Mouse (Mus musculus): ENCODE data around the gene Bcas3. TPM values are rescaled to one million over a fixed set of nuclear protein-coding genes. Genes with fewer than 3 reads are reported as not detected.

Gene Bcas3
- polyA plus RNA-seq, 1 experiment from 2014 or later, result 20.5 TPM

GRCm38 (mm10) chr11:85555721-85556120 lies 202.8 kb downstream of the Bcas3 start:
- Histone ChIP-seq H3K4me3 (ENCODE audit: low read length) (no peak overlapping the region), H3K4me2 (ENCODE audit: low read depth, low read length) (no peak overlapping the region), H3K27me3 (ENCODE audit: control insufficient read depth, insufficient read depth, low read length) (no peaks in the 10 kb centered on the region), H3K27ac (ENCODE audit: low read length) (no peak overlapping the region), H3K36me3 (ENCODE audit: control insufficient read depth, insufficient read depth) (no peaks in the 10 kb centered on the region), H3K9me3 (replicated peaks; ENCODE audit: control insufficient read depth, low read length) (no peaks in the 10 kb centered on the region), H3K4me1 (ENCODE audit: control insufficient read depth, insufficient read depth, low read length) (peaks cover 2% of the 10 kb centered on the region; the same call in 1 of the 2 replicates), H3K9ac (ENCODE audit: low read length) (no peak overlapping the region)
- no peak for ATAC-seq (replicated peaks; ENCODE audit: extremely low read depth, insufficient read depth, low FRiP score)
- 77% methylated on average over 2 of the region's 2 CpGs for WGBS

- Histone ChIP-seq H3K4me1 (ENCODE audit: control insufficient read depth, insufficient read depth, low read length) (no peaks in the 10 kb centered on the region), H3K36me3 (ENCODE audit: control insufficient read depth, insufficient read depth) (no peaks in the 10 kb centered on the region), H3K27ac (ENCODE audit: low read length) (no peak overlapping the region), H3K27me3 (ENCODE audit: control insufficient read depth, insufficient read depth, low read length) (no peaks in the 10 kb centered on the region), H3K4me2 (ENCODE audit: low read depth, low read length) (no peak overlapping the region), H3K9ac (ENCODE audit: low read length) (no peak overlapping the region), H3K9me3 (replicated peaks; ENCODE audit: control insufficient read depth, low read length) (no peaks in the 10 kb centered on the region), H3K4me3 (ENCODE audit: low read length) (no peak overlapping the region)
- no peak for ATAC-seq (replicated peaks; ENCODE audit: extremely low read depth, insufficient read depth, low FRiP score)
- WGBS, result 51% methylated on average over 2 of the region's 2 CpGs
These were observed 212.1 kb downstream of the Bcas3 start for GRCm38 (mm10) chr11:85565068-85565467.

DNA sequence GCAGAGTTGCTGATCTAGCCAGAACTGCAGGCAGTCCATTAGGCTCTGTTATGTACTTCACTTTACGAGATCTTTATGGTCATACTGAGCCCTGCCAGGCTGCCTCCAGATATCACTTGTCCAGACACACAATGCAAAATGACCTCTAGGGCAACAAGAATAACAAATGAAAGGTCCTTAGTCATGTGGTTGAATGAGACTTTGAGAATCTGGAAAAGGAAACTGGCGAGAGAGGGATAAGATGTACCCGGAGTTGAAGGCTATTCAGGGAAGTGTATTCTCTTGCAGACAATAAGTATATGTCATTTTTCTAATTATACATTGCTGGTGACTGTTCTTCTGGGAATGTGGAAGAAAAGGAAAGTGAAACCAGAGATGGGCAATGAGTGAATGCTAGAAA lies 218.1 kb downstream of the Bcas3 start:
- no peak overlapping the region for H3K4me3 ChIP-seq (ENCODE audit: low read length)
- H3K9me3 ChIP-seq (replicated peaks; ENCODE audit: control insufficient read depth, low read length), result no peaks in the 10 kb centered on the region
- WGBS, result 21% methylated on average over 3 of the region's 3 CpGs
- peak overlapping the region; percentile 76 for H3K27ac ChIP-seq (ENCODE audit: low read length)
- no peaks in the 10 kb centered on the region for H3K27me3 ChIP-seq (ENCODE audit: control insufficient read depth, insufficient read depth, low read length)
- H3K4me1 ChIP-seq (ENCODE audit: control insufficient read depth, insufficient read depth, low read length), result peaks cover 29% of the 10 kb centered on the region
- ATAC-seq (replicated peaks; ENCODE audit: extremely low read depth, insufficient read depth, low FRiP score), result no peak
- H3K4me2 ChIP-seq (ENCODE audit: low read depth, low read length), result peak overlapping the region; percentile 18; the same call in 1 of the 2 replicates
- no peaks in the 10 kb centered on the region for H3K36me3 ChIP-seq (ENCODE audit: control insufficient read depth, insufficient read depth)
- H3K9ac ChIP-seq (ENCODE audit: low read length), result no peak overlapping the region

DNA sequence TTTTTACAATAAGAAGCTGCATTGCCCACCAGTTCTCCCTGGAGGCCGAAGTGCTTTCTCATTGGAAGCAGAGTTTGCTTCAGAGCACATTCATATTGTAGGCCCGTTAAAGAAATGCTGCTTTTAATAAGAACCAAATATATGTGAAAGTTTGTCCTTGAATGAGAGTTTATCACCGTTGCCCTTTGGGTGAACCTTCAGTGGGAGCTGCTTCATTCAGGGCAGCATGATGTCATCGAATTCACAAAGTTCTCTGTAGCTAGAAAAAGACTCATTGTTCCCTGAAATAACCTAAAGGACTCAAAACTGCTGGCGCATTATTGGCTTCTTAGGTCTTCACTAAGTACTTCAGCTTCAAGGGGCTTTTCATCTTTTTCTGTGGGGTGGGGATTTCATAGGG lies 219.0 kb downstream of the Bcas3 start:
- H3K27ac ChIP-seq (ENCODE audit: low read length), result peak overlapping the region; percentile 76
- H3K9ac ChIP-seq (ENCODE audit: low read length), result no peak overlapping the region
- no peaks in the 10 kb centered on the region for H3K9me3 ChIP-seq (replicated peaks; ENCODE audit: control insufficient read depth, low read length)
- no peaks in the 10 kb centered on the region for H3K36me3 ChIP-seq (ENCODE audit: control insufficient read depth, insufficient read depth)
- no peaks in the 10 kb centered on the region for H3K27me3 ChIP-seq (ENCODE audit: control insufficient read depth, insufficient read depth, low read length)
- 18% methylated on average over 5 of the region's 5 CpGs for WGBS
- peaks cover 29% of the 10 kb centered on the region for H3K4me1 ChIP-seq (ENCODE audit: control insufficient read depth, insufficient read depth, low read length)
- H3K4me2 ChIP-seq (ENCODE audit: low read depth, low read length), result no peak overlapping the region
- ATAC-seq (replicated peaks; ENCODE audit: extremely low read depth, insufficient read depth, low FRiP score), result peak; percentile 52; the same call in 1 of the 2 replicates
- H3K4me3 ChIP-seq (ENCODE audit: low read length), result no peak overlapping the region

DNA sequence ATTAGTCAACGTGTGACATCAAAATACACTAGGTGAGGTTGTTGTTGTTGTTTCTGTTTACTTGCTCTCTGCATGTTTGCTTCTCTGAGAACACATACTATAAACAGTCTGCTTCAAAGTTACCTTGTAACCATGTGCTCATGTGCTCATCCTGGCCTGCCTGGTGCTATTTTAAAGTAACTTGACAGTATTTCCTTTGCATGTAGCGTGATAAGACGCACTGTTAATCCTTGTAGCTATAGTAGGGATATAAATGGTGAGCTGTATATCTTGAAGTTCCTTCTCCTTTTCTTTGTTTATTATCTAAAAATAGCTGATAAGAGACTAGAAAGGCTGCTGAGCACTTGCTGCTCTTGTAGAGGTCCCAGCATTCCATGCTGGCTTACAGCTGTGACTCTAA lies 219.6 kb downstream of the Bcas3 start:
- Histone ChIP-seq H3K4me1 (ENCODE audit: control insufficient read depth, insufficient read depth, low read length) (peaks cover 33% of the 10 kb centered on the region), H3K27ac (ENCODE audit: low read length) (peak overlapping the region; percentile 76), H3K4me2 (ENCODE audit: low read depth, low read length) (no peak overlapping the region), H3K4me3 (ENCODE audit: low read length) (no peak overlapping the region), H3K36me3 (ENCODE audit: control insufficient read depth, insufficient read depth) (no peaks in the 10 kb centered on the region), H3K9me3 (replicated peaks; ENCODE audit: control insufficient read depth, low read length) (no peaks in the 10 kb centered on the region), H3K9ac (ENCODE audit: low read length) (no peak overlapping the region), H3K27me3 (ENCODE audit: control insufficient read depth, insufficient read depth, low read length) (no peaks in the 10 kb centered on the region)
- 22% methylated on average over 3 of the region's 3 CpGs for WGBS
- no peak for ATAC-seq (replicated peaks; ENCODE audit: extremely low read depth, insufficient read depth, low FRiP score)

GRCm38 (mm10) chr11:85574496-85574895 lies 221.5 kb downstream of the Bcas3 start:
- no peaks in the 10 kb centered on the region for H3K9me3 ChIP-seq (replicated peaks; ENCODE audit: control insufficient read depth, low read length)

GRCm38 (mm10) chr11:85577816-85578645 lies 225.1 kb downstream of the Bcas3 start:
- Histone ChIP-seq H3K36me3 (ENCODE audit: control insufficient read depth, insufficient read depth) (no peaks in the 10 kb centered on the region), H3K27me3 (ENCODE audit: control insufficient read depth, insufficient read depth, low read length) (no peaks in the 10 kb centered on the region), H3K27ac (ENCODE audit: low read length) (peak overlapping the region; percentile 38), H3K4me3 (ENCODE audit: low read length) (no peak overlapping the region), H3K4me1 (ENCODE audit: control insufficient read depth, insufficient read depth, low read length) (peaks cover 22% of the 10 kb centered on the region), H3K4me2 (ENCODE audit: low read depth, low read length) (peak overlapping the region; percentile 22; the same call in 1 of the 2 replicates), H3K9ac (ENCODE audit: low read length) (0 out of 2 replicates have a peak overlapping the region, but pooled peaks have one; percentile 13), H3K9me3 (replicated peaks; ENCODE audit: control insufficient read depth, low read length) (no peaks in the 10 kb centered on the region)
- ATAC-seq (replicated peaks; ENCODE audit: extremely low read depth, insufficient read depth, low FRiP score), result peak; percentile 41; the same call in 1 of the 2 replicates
- 32% methylated on average over 15 of the region's 15 CpGs for WGBS

More at GRCm38 (mm10) chr11:85574496-85574895, 221.5 kb downstream of the Bcas3 start:
- H3K4me1 ChIP-seq (ENCODE audit: control insufficient read depth, insufficient read depth, low read length), result peaks cover 44% of the 10 kb centered on the region
- H3K27ac ChIP-seq (ENCODE audit: low read length), result 0 out of 2 replicates have a peak overlapping the region, but pooled peaks have one; percentile 44
- H3K4me3 ChIP-seq (ENCODE audit: low read length), result no peak overlapping the region
- no peaks in the 10 kb centered on the region for H3K27me3 ChIP-seq (ENCODE audit: control insufficient read depth, insufficient read depth, low read length)
- H3K9ac ChIP-seq (ENCODE audit: low read length), result no peak overlapping the region
- no peak overlapping the region for H3K4me2 ChIP-seq (ENCODE audit: low read depth, low read length)
- no peaks in the 10 kb centered on the region for H3K36me3 ChIP-seq (ENCODE audit: control insufficient read depth, insufficient read depth)
- peak; percentile 34; the same call in 1 of the 2 replicates for ATAC-seq (replicated peaks; ENCODE audit: extremely low read depth, insufficient read depth, low FRiP score)
- WGBS, result 3% methylated on average over 4 of the region's 4 CpGs

DNA sequence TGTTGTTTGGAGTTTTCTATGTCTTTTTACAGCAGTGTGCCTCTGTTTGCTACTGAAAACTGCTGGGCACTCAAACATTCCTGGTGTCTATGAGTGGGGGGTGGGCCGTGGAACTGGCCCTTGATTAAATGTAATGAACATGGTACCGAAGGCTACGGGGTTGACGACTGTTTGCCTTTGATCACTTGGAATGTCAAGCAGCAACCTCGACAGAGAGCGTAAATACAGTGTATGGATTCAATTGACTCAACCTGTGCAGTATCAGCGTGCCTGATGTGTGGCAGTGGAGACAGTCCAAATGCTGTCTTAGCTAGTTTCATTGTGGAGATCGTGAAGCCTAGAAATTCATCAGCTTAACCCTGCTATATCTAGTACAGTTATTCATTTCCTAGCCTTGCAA lies 231.1 kb downstream of the Bcas3 start:
- Histone ChIP-seq H3K9ac (ENCODE audit: low read length) (no peak overlapping the region), H3K9me3 (replicated peaks; ENCODE audit: control insufficient read depth, low read length) (no peaks in the 10 kb centered on the region), H3K27me3 (ENCODE audit: control insufficient read depth, insufficient read depth, low read length) (no peaks in the 10 kb centered on the region), H3K4me2 (ENCODE audit: low read depth, low read length) (no peak overlapping the region), H3K4me1 (ENCODE audit: control insufficient read depth, insufficient read depth, low read length) (no peaks in the 10 kb centered on the region), H3K27ac (ENCODE audit: low read length) (no peak overlapping the region), H3K4me3 (ENCODE audit: low read length) (no peak overlapping the region), H3K36me3 (ENCODE audit: control insufficient read depth, insufficient read depth) (no peaks in the 10 kb centered on the region)
- 53% methylated on average over 8 of the region's 8 CpGs for WGBS
- no peak for ATAC-seq (replicated peaks; ENCODE audit: extremely low read depth, insufficient read depth, low FRiP score)

DNA sequence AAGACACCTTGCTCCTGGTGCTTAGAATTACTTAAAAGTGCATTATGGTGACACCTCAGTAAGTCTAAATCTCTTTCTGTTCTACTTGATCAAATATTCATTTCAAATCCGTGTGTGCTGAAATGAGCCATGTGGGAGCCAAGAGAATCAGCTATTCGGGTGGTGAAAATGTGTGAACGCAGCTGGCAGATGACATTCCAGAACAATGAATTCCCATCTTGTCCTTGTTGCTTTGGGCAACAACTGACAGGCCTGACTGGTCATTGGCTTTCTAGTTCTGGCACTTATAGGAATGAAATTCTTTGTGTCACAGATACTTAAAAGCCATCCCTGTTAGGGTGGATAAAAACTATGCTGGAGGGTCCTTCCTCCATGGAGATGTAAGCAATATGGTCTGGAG lies 240.7 kb downstream of the Bcas3 start:
- 76% methylated on average over 3 of the region's 3 CpGs for WGBS
- ATAC-seq (replicated peaks; ENCODE audit: extremely low read depth, insufficient read depth, low FRiP score), result no peak
- Histone ChIP-seq H3K4me3 (ENCODE audit: low read length) (no peak overlapping the region), H3K9me3 (replicated peaks; ENCODE audit: control insufficient read depth, low read length) (no peaks in the 10 kb centered on the region), H3K36me3 (ENCODE audit: control insufficient read depth, insufficient read depth) (no peaks in the 10 kb centered on the region), H3K9ac (ENCODE audit: low read length) (no peak overlapping the region), H3K4me2 (ENCODE audit: low read depth, low read length) (no peak overlapping the region), H3K27ac (ENCODE audit: low read length) (no peak overlapping the region), H3K4me1 (ENCODE audit: control insufficient read depth, insufficient read depth, low read length) (no peaks in the 10 kb centered on the region), H3K27me3 (ENCODE audit: control insufficient read depth, insufficient read depth, low read length) (no peaks in the 10 kb centered on the region)

Measured in heart, embryonic 16.5 days (tissue).